Mouse (Mus musculus) small intestine, adult 2 months (tissue): ENCODE results near the gene Ccl9. TPM values are rescaled to one million over a fixed set of nuclear protein-coding genes. Genes with fewer than 3 reads are reported as not detected.

ENCODE experiments used
- H3K27ac ChIP-seq: fragments of 200-500 bp; 2 replicates; pipeline ENCODE4 v1.5.1; 2012; ENCODE audit warnings: low read depth, low read length, control low read depth, inconsistent platforms; ENCODE audit not compliant: insufficient read depth
- H3K27me3 ChIP-seq: fragments of 200-500 bp; 2 replicates; pipeline ENCODE4 v1.6.1; 2012; ENCODE audit warnings: mild to moderate bottlenecking, moderate library complexity, low read length, inconsistent platforms; ENCODE audit not compliant: control insufficient read depth, insufficient read depth
- H3K36me3 ChIP-seq: fragments of 200-500 bp; 2 replicates; pipeline ENCODE4 v1.6.1; 2012; ENCODE audit warnings: mild to moderate bottlenecking, low read length, control low read depth, inconsistent platforms; ENCODE audit not compliant: control insufficient read depth, insufficient read depth
- H3K4me1 ChIP-seq: fragments of 200-500 bp; 2 replicates; pipeline ENCODE4 v1.6.1; 2012; ENCODE audit warnings: low read length, inconsistent platforms, mixed read lengths; ENCODE audit not compliant: control insufficient read depth, insufficient read depth, insufficient read length
- H3K4me3 ChIP-seq: fragments of 200-500 bp; 2 replicates; pipeline ENCODE4 v1.5.1; 2012; ENCODE audit warnings: low read depth, mild to moderate bottlenecking, control low read depth, inconsistent platforms, low read length, moderate library complexity
- CTCF ChIP-seq: fragments of 200-500 bp; IDR thresholded peaks from 2 replicates; pipeline ENCODE4 v1.5.1; 2012; ENCODE audit warnings: low read depth, mild to moderate bottlenecking, control low read depth, inconsistent platforms, low read length, moderate library complexity, mixed read lengths; ENCODE audit not compliant: insufficient replicate concordance, insufficient read length; ENCODE audit errors: extremely low read depth
- POLR2A ChIP-seq: fragments of 200-500 bp; IDR thresholded peaks from 2 replicates; pipeline ENCODE4 v1.6.1; 2012; ENCODE audit warnings: low read depth, mild to moderate bottlenecking, control low read depth, inconsistent platforms, low read length, moderate library complexity
- WGBS: fragments of 180-500 bp; shearing (Covaris S2); methylation state at CpG from one replicate; pipeline ENCODE4 v1.1.7; 2018; 5-methylcytosine and 5-hydroxymethylcytosine counted together
- polyA plus RNA-seq: library from polyadenylated mRNA; depleted of rRNA; stranded (reverse); fragments of >200 nt; gene quantifications from 2 replicates; pipeline ENCODE4 v1.2.3, GENCODE M21; 2012

Ccl9 gene
- polyA plus RNA-seq, 1 experiment: 3.7 TPM

- no peaks in the 10 kb centered on the region for H3K27me3 ChIP-seq
- no peak overlapping the region for H3K4me3 ChIP-seq
- TF ChIP-seq POLR2A (no peak), CTCF (no peak)
- no peaks in the 10 kb centered on the region for H3K36me3 ChIP-seq
- 73% methylated on average over 1 of the region's 1 CpGs for WGBS
- H3K4me1 ChIP-seq: peaks cover 3% of the 10 kb centered on the region; the same call in 1 of the 2 replicates
- H3K27ac ChIP-seq: no peak overlapping the region
Observed at GRCm38 (mm10) chr11:83580699-83581232, 2.3 kb upstream of the Ccl9 start.

- Histone ChIP-seq H3K27ac (no peak overlapping the region), H3K27me3 (no peaks in the 10 kb centered on the region), H3K4me3 (no peak overlapping the region), H3K4me1 (peaks cover 3% of the 10 kb centered on the region; the same call in 1 of the 2 replicates), H3K36me3 (no peaks in the 10 kb centered on the region)
- no peak for TF ChIP-seq CTCF
- TF ChIP-seq POLR2A: no peak
- 72% methylated on average over 3 of the region's 3 CpGs for WGBS
Observed at GRCm38 (mm10) chr11:83578999-83579398, 563 bp upstream of the Ccl9 start.

GRCm38 (mm10) chr11:83576927-83577555 lies 1.4 kb downstream of the Ccl9 start:
- TF ChIP-seq CTCF: no peak
- no peak for TF ChIP-seq POLR2A
- 78% methylated on average over 4 of the region's 4 CpGs for WGBS
- Histone ChIP-seq H3K36me3 (no peaks in the 10 kb centered on the region), H3K4me3 (no peak overlapping the region), H3K27ac (no peak overlapping the region), H3K4me1 (peaks cover 6% of the 10 kb centered on the region; the same call in 1 of the 2 replicates), H3K27me3 (no peaks in the 10 kb centered on the region)

- Histone ChIP-seq H3K27me3 (no peaks in the 10 kb centered on the region), H3K27ac (no peak overlapping the region), H3K36me3 (no peaks in the 10 kb centered on the region), H3K4me3 (no peak overlapping the region), H3K4me1 (peaks cover 10% of the 10 kb centered on the region; the same call in 1 of the 2 replicates)
- TF ChIP-seq CTCF (no peak), POLR2A (no peak)
- WGBS: 19% methylated on average over 9 of the region's 9 CpGs
Observed at GRCm38 (mm10) chr11:83572834-83573233, 5.6 kb downstream of the Ccl9 start.

- Histone ChIP-seq H3K4me3 (no peak overlapping the region), H3K27ac (0 out of 2 replicates have a peak overlapping the region, but pooled peaks have one; percentile 55), H3K4me1 (peaks cover 10% of the 10 kb centered on the region; the same call in 1 of the 2 replicates), H3K27me3 (no peaks in the 10 kb centered on the region), H3K36me3 (no peaks in the 10 kb centered on the region)
- WGBS: 89% methylated on average over 8 of the region's 8 CpGs
- TF ChIP-seq CTCF (no peak), POLR2A (no peak)
Observed at GRCm38 (mm10) chr11:83572223-83572622, 6.2 kb downstream of the Ccl9 start.

GRCm38 (mm10) chr11:83570189-83570588 lies 8.2 kb downstream of the Ccl9 start:
- Histone ChIP-seq H3K4me3 (no peak overlapping the region), H3K4me1 (peaks cover 10% of the 10 kb centered on the region; the same call in 1 of the 2 replicates), H3K27me3 (no peaks in the 10 kb centered on the region), H3K27ac (peak overlapping the region; percentile 10), H3K36me3 (no peaks in the 10 kb centered on the region)
- TF ChIP-seq CTCF: no peak
- no peak for TF ChIP-seq POLR2A
- 22% methylated on average over 2 of the region's 2 CpGs for WGBS

- H3K27ac ChIP-seq: no peak overlapping the region
- H3K27me3 ChIP-seq: no peaks in the 10 kb centered on the region
- TF ChIP-seq CTCF (no peak), POLR2A (no peak)
- peaks cover 10% of the 10 kb centered on the region; the same call in 1 of the 2 replicates for H3K4me1 ChIP-seq
- WGBS: 93% methylated on average over 7 of the region's 7 CpGs
- H3K36me3 ChIP-seq: no peaks in the 10 kb centered on the region
- H3K4me3 ChIP-seq: no peak overlapping the region
Observed at GRCm38 (mm10) chr11:83569249-83569648, 9.2 kb downstream of the Ccl9 start.
